Mouse (Mus musculus): ENCODE data around the gene Spin1. TPM values are rescaled to one million over a fixed set of nuclear protein-coding genes. Genes with fewer than 3 reads are reported as not detected.
A peak's percentile ranks its signal among the peaks of the same experiment; 100 is the strongest.

Spin1 gene
- polyA plus RNA-seq, 1 experiment from 2014 or later = 94.0 TPM

- no peak for ATAC-seq (ENCODE audit: low FRiP score, low TSS enrichment)
- 94% methylated on average over 2 of the region's 2 CpGs for WGBS
- H3K27ac ChIP-seq (ENCODE audit: low read length) = peak overlapping the region; percentile 1; the same call in 1 of the 2 replicates
- no peaks in the 10 kb centered on the region for H3K9me3 ChIP-seq (ENCODE audit: low read length)
- no peak overlapping the region for H3K4me2 ChIP-seq (replicated peaks; ENCODE audit: low read depth, low read length)
- H3K4me3 ChIP-seq (ENCODE audit: low read length) = no peak overlapping the region
- peaks cover 19% of the 10 kb centered on the region; the same call in 1 of the 2 replicates for H3K4me1 ChIP-seq (ENCODE audit: insufficient read depth, low read length)
- H3K27me3 ChIP-seq (ENCODE audit: insufficient read depth, low read length) = no peaks in the 10 kb centered on the region
- H3K9ac ChIP-seq (replicated peaks; ENCODE audit: low read length) = no peak overlapping the region
- peaks cover 18% of the 10 kb centered on the region for H3K36me3 ChIP-seq (ENCODE audit: insufficient read depth, low read length)
These were observed 27.2 kb downstream of the Spin1 start for GRCm38 (mm10) chr13:51127906-51128305.

GRCm38 (mm10) chr13:51128417-51128816, 27.7 kb downstream of the Spin1 start:
- ATAC-seq (ENCODE audit: low FRiP score, low TSS enrichment) = peak; percentile 90
- H3K4me1 ChIP-seq (ENCODE audit: insufficient read depth, low read length) = peaks cover 15% of the 10 kb centered on the region; the same call in 1 of the 2 replicates
- no peaks in the 10 kb centered on the region for H3K27me3 ChIP-seq (ENCODE audit: insufficient read depth, low read length)
- no peak overlapping the region for H3K4me2 ChIP-seq (replicated peaks; ENCODE audit: low read depth, low read length)
- peaks cover 18% of the 10 kb centered on the region for H3K36me3 ChIP-seq (ENCODE audit: insufficient read depth, low read length)
- H3K27ac ChIP-seq (ENCODE audit: low read length) = no peak overlapping the region
- H3K9ac ChIP-seq (replicated peaks; ENCODE audit: low read length) = no peak overlapping the region
- no peaks in the 10 kb centered on the region for H3K9me3 ChIP-seq (ENCODE audit: low read length)
- no peak overlapping the region for H3K4me3 ChIP-seq (ENCODE audit: low read length)
- WGBS = 64% methylated on average over 7 of the region's 7 CpGs

GRCm38 (mm10) chr13:51131179-51131578, 30.5 kb downstream of the Spin1 start:
- 87% methylated on average over 10 of the region's 10 CpGs for WGBS
- Histone ChIP-seq H3K4me3 (ENCODE audit: low read length) (no peak overlapping the region), H3K4me1 (ENCODE audit: insufficient read depth, low read length) (peaks cover 4% of the 10 kb centered on the region; the same call in 1 of the 2 replicates), H3K9ac (replicated peaks; ENCODE audit: low read length) (no peak overlapping the region), H3K27ac (ENCODE audit: low read length) (no peak overlapping the region), H3K36me3 (ENCODE audit: insufficient read depth, low read length) (peaks cover 28% of the 10 kb centered on the region), H3K27me3 (ENCODE audit: insufficient read depth, low read length) (no peaks in the 10 kb centered on the region), H3K9me3 (ENCODE audit: low read length) (no peaks in the 10 kb centered on the region), H3K4me2 (replicated peaks; ENCODE audit: low read depth, low read length) (no peak overlapping the region)
- no peak for ATAC-seq (ENCODE audit: low FRiP score, low TSS enrichment)

- Histone ChIP-seq H3K4me1 (ENCODE audit: insufficient read depth, low read length) (peaks cover 14% of the 10 kb centered on the region; the same call in 1 of the 2 replicates), H3K4me2 (replicated peaks; ENCODE audit: low read depth, low read length) (no peak overlapping the region), H3K9me3 (ENCODE audit: low read length) (no peaks in the 10 kb centered on the region), H3K36me3 (ENCODE audit: insufficient read depth, low read length) (peaks cover 26% of the 10 kb centered on the region), H3K9ac (replicated peaks; ENCODE audit: low read length) (no peak overlapping the region), H3K27me3 (ENCODE audit: insufficient read depth, low read length) (no peaks in the 10 kb centered on the region), H3K27ac (ENCODE audit: low read length) (no peak overlapping the region), H3K4me3 (ENCODE audit: low read length) (no peak overlapping the region)
- ATAC-seq (ENCODE audit: low FRiP score, low TSS enrichment) = no peak
- WGBS = 87% methylated on average over 4 of the region's 4 CpGs
These were observed 35.6 kb downstream of the Spin1 start for GRCm38 (mm10) chr13:51136315-51136714.

- Histone ChIP-seq H3K4me3 (ENCODE audit: low read length) (no peak overlapping the region), H3K4me1 (ENCODE audit: insufficient read depth, low read length) (peaks cover 14% of the 10 kb centered on the region; the same call in 1 of the 2 replicates), H3K27ac (ENCODE audit: low read length) (peak overlapping the region; percentile 66; the same call in 1 of the 2 replicates), H3K9me3 (ENCODE audit: low read length) (no peaks in the 10 kb centered on the region), H3K4me2 (replicated peaks; ENCODE audit: low read depth, low read length) (no peak overlapping the region), H3K36me3 (ENCODE audit: insufficient read depth, low read length) (peaks cover 26% of the 10 kb centered on the region), H3K27me3 (ENCODE audit: insufficient read depth, low read length) (no peaks in the 10 kb centered on the region), H3K9ac (replicated peaks; ENCODE audit: low read length) (no peak overlapping the region)
- ATAC-seq (ENCODE audit: low FRiP score, low TSS enrichment) = no peak
- WGBS = 66% methylated on average over 2 of the region's 2 CpGs
These were observed 36.5 kb downstream of the Spin1 start for GRCm38 (mm10) chr13:51136996-51137701.

GRCm38 (mm10) chr13:51137702-51138031, 37.0 kb downstream of the Spin1 start:
- H3K9ac ChIP-seq (replicated peaks; ENCODE audit: low read length) = no peak overlapping the region
- H3K4me3 ChIP-seq (ENCODE audit: low read length) = no peak overlapping the region
- H3K27ac ChIP-seq (ENCODE audit: low read length) = peak overlapping the region; percentile 66; the same call in 1 of the 2 replicates
- no peaks in the 10 kb centered on the region for H3K9me3 ChIP-seq (ENCODE audit: low read length)
- H3K4me2 ChIP-seq (replicated peaks; ENCODE audit: low read depth, low read length) = no peak overlapping the region
- H3K36me3 ChIP-seq (ENCODE audit: insufficient read depth, low read length) = peaks cover 22% of the 10 kb centered on the region
- ATAC-seq (ENCODE audit: low FRiP score, low TSS enrichment) = peak; percentile 80; the same call in 1 of the 2 replicates
- H3K4me1 ChIP-seq (ENCODE audit: insufficient read depth, low read length) = peaks cover 14% of the 10 kb centered on the region; the same call in 1 of the 2 replicates
- no peaks in the 10 kb centered on the region for H3K27me3 ChIP-seq (ENCODE audit: insufficient read depth, low read length)

GRCm38 (mm10) chr13:51147106-51147505, 46.4 kb downstream of the Spin1 start:
- H3K9ac ChIP-seq (replicated peaks; ENCODE audit: low read length) = no peak overlapping the region
- no peak overlapping the region for H3K4me2 ChIP-seq (replicated peaks; ENCODE audit: low read depth, low read length)
- H3K27ac ChIP-seq (ENCODE audit: low read length) = no peak overlapping the region
- H3K36me3 ChIP-seq (ENCODE audit: insufficient read depth, low read length) = peaks cover 33% of the 10 kb centered on the region
- ATAC-seq (ENCODE audit: low FRiP score, low TSS enrichment) = no peak
- 63% methylated on average over 1 of the region's 1 CpGs for WGBS
- H3K27me3 ChIP-seq (ENCODE audit: insufficient read depth, low read length) = no peaks in the 10 kb centered on the region
- no peak overlapping the region for H3K4me3 ChIP-seq (ENCODE audit: low read length)
- H3K9me3 ChIP-seq (ENCODE audit: low read length) = no peaks in the 10 kb centered on the region
- no peaks in the 10 kb centered on the region for H3K4me1 ChIP-seq (ENCODE audit: insufficient read depth, low read length)

GRCm38 (mm10) chr13:51152966-51153669, 52.4 kb downstream of the Spin1 start:
- no peak overlapping the region for H3K4me3 ChIP-seq (ENCODE audit: low read length)
- peak overlapping the region; percentile 80 for H3K27ac ChIP-seq (ENCODE audit: low read length)
- H3K9ac ChIP-seq (replicated peaks; ENCODE audit: low read length) = no peak overlapping the region
- no peaks in the 10 kb centered on the region for H3K9me3 ChIP-seq (ENCODE audit: low read length)
- H3K4me1 ChIP-seq (ENCODE audit: insufficient read depth, low read length) = 0 out of 2 replicates have a peak, but pooled peaks cover 3% of the 10 kb centered on the region
- peaks cover 35% of the 10 kb centered on the region for H3K36me3 ChIP-seq (ENCODE audit: insufficient read depth, low read length)
- no peak overlapping the region for H3K4me2 ChIP-seq (replicated peaks; ENCODE audit: low read depth, low read length)
- ATAC-seq (ENCODE audit: low FRiP score, low TSS enrichment) = peak; percentile 78
- WGBS = 67% methylated on average over 4 of the region's 4 CpGs
- no peaks in the 10 kb centered on the region for H3K27me3 ChIP-seq (ENCODE audit: insufficient read depth, low read length)

GRCm38 (mm10) chr13:51153670-51154030, 53.0 kb downstream of the Spin1 start:
- no peak for ATAC-seq (ENCODE audit: low FRiP score, low TSS enrichment)
- 67% methylated on average over 4 of the region's 4 CpGs for WGBS
- Histone ChIP-seq H3K9ac (replicated peaks; ENCODE audit: low read length) (no peak overlapping the region), H3K27me3 (ENCODE audit: insufficient read depth, low read length) (no peaks in the 10 kb centered on the region), H3K4me1 (ENCODE audit: insufficient read depth, low read length) (0 out of 2 replicates have a peak, but pooled peaks cover 3% of the 10 kb centered on the region), H3K4me2 (replicated peaks; ENCODE audit: low read depth, low read length) (no peak overlapping the region), H3K36me3 (ENCODE audit: insufficient read depth, low read length) (peaks cover 38% of the 10 kb centered on the region), H3K27ac (ENCODE audit: low read length) (peak overlapping the region; percentile 62), H3K9me3 (ENCODE audit: low read length) (no peaks in the 10 kb centered on the region), H3K4me3 (ENCODE audit: low read length) (no peak overlapping the region)

Measured in kidney, embryonic 16.5 days (tissue).